Comparison of ENCODE assay signal across 8 mouse cellular contexts in the genomic region with DNA sequence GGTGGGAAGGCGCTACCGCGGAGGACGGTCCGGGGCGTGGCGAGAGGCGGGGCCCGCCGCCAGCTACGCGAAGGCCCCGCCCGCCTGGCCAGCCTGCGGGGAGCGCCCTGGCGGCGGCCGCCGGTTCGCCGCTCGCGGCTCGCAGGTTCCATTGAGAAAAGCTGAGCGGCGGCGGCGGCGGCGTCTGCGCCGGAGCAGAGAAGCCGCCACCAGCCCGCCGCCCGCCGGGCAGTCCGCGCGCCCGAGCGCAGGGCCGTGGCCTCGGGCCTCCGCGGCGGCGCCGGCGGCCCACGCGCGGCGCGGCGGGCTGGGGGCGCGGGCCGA. TPM values are rescaled to one million over a fixed set of nuclear protein-coding genes. Genes with fewer than 3 reads are reported as not detected.
DNase-seq lines count a peak whose midpoint lies in the region; ATAC-seq and TF ChIP-seq lines count a peak whose summit lies in the region.

Zfpm1 (plus strand) TSS at position 107 of the 324 bp plus-strand sequence.

- no peaks in the 10 kb centered on the region for H3K9me3 ChIP-seq in forebrain, embryonic 10.5 days
- no peaks in the 10 kb centered on the region for H3K9me3 ChIP-seq in hindbrain, postnatal 0 days (ENCODE audit: low read length)
- H3K9me3 ChIP-seq in midbrain, embryonic 11.5 days (ENCODE audit: control insufficient read depth, low read length), result no peaks in the 10 kb centered on the region

- DNase-seq in adrenal gland, adult 18-20 months (ENCODE audit: low spot score in 2 of 2), result no peak
- DNase-seq in adrenal gland, adult (ENCODE audit: inconsistent age in 2 of 2, low spot score in 1 of 2), result no peak
- no peak for DNase-seq in forebrain, embryonic 10.5 days (ENCODE audit: extremely low spot score, low spot score)
- DNase-seq in hindbrain, postnatal 0 days (ENCODE audit: low spot score), result no peak
- DNase-seq in midbrain, embryonic 11.5 days (ENCODE audit: low spot score, missing footprints), result peak; percentile 99
- DNase-seq in cerebellum, adult 8-10 months, result no peak

- no peak for ATAC-seq in hindbrain, postnatal 0 days
- no peak for ATAC-seq in midbrain, embryonic 11.5 days (ENCODE audit: low FRiP score)
- ATAC-seq in monocyte, adult 5-6 weeks (replicated peaks; ENCODE audit: insufficient number of reproducible peaks, low FRiP score, low TSS enrichment, poor library complexity, severe bottlenecking), result no peak

- H3K79me3 ChIP-seq in C2C12 (ENCODE audit: low read depth), result peaks cover 1% of the 10 kb centered on the region

- H3K4me1 ChIP-seq in forebrain, embryonic 10.5 days, result peaks cover 76% of the 10 kb centered on the region
- peaks cover 16% of the 10 kb centered on the region for H3K4me1 ChIP-seq in hindbrain, postnatal 0 days (ENCODE audit: insufficient read depth, low read length)
- peaks cover 29% of the 10 kb centered on the region for H3K4me1 ChIP-seq in midbrain, embryonic 11.5 days (ENCODE audit: control insufficient read depth, insufficient read depth, low read length)

- peak within 1 kb of the TSS; percentile 99 for H3K4me2 ChIP-seq in hindbrain, postnatal 0 days (ENCODE audit: low read depth, low read length)
- H3K4me2 ChIP-seq in midbrain, embryonic 11.5 days, result peak within 1 kb of the TSS; percentile 81

- H3K9ac ChIP-seq in hindbrain, postnatal 0 days (replicated peaks; ENCODE audit: low read length), result peak within 1 kb of the TSS; percentile 78
- peak within 1 kb of the TSS; percentile 69 for H3K9ac ChIP-seq in midbrain, embryonic 11.5 days (ENCODE audit: low read length)

- peak within 1 kb of the TSS; percentile 51 for H3ac ChIP-seq in C2C12 (ENCODE audit: control insufficient read depth, insufficient read length, low read depth)

- 2% methylated on average over 57 of the region's 60 CpGs for WGBS in forebrain, embryonic 10.5 days
- under 1% methylated on average over 38 of the region's 60 CpGs for WGBS in hindbrain, postnatal 0 days
- 0% methylated on average over 55 of the region's 60 CpGs for WGBS in midbrain, embryonic 11.5 days

- peaks cover 20% of the 10 kb centered on the region for H3K79me2 ChIP-seq in C2C12 (ENCODE audit: control insufficient read depth, insufficient read depth)

- H3K36me3 ChIP-seq in C2C12 (ENCODE audit: control insufficient read depth, insufficient read depth), result no peaks in the 10 kb centered on the region
- no peaks in the 10 kb centered on the region for H3K36me3 ChIP-seq in forebrain, embryonic 10.5 days (replicated peaks)
- H3K36me3 ChIP-seq in hindbrain, postnatal 0 days (ENCODE audit: insufficient read depth, low read length), result no peaks in the 10 kb centered on the region
- H3K36me3 ChIP-seq in midbrain, embryonic 11.5 days (ENCODE audit: control insufficient read depth, insufficient read depth, low read length), result no peaks in the 10 kb centered on the region

- H3K27ac ChIP-seq in forebrain, embryonic 10.5 days, result peak within 1 kb of the TSS; percentile 88
- H3K27ac ChIP-seq in hindbrain, postnatal 0 days, result peak within 1 kb of the TSS; percentile 82
- peak within 1 kb of the TSS; percentile 50; the same call in 1 of the 2 replicates for H3K27ac ChIP-seq in midbrain, embryonic 11.5 days (ENCODE audit: low read depth, low read length)

- peak within 1 kb of the TSS; percentile 44 for H3K4me3 ChIP-seq in C2C12 (ENCODE audit: insufficient read depth, poor library complexity, severe bottlenecking)
- peak within 1 kb of the TSS; percentile 69 for H3K4me3 ChIP-seq in forebrain, embryonic 10.5 days
- peak within 1 kb of the TSS; percentile 77 for H3K4me3 ChIP-seq in hindbrain, postnatal 0 days (ENCODE audit: low read length)
- H3K4me3 ChIP-seq in midbrain, embryonic 11.5 days (ENCODE audit: low read depth, low read length), result peak within 1 kb of the TSS; percentile 53

- no peaks in the 10 kb centered on the region for H3K27me3 ChIP-seq in C2C12 (ENCODE audit: control insufficient read depth, insufficient read depth, insufficient read length)
- peaks cover 61% of the 10 kb centered on the region for H3K27me3 ChIP-seq in forebrain, embryonic 10.5 days (ENCODE audit: poor library complexity, severe bottlenecking)
- no peaks in the 10 kb centered on the region for H3K27me3 ChIP-seq in hindbrain, postnatal 0 days (ENCODE audit: insufficient read depth, low read length)
- peaks cover 35% of the 10 kb centered on the region for H3K27me3 ChIP-seq in midbrain, embryonic 11.5 days (ENCODE audit: control insufficient read depth, insufficient read depth, low read length)

- TF ChIP-seq CTCF in C2C12 (IDR thresholded peaks at IDR 0.05; ENCODE audit: control insufficient read depth, insufficient read depth, insufficient read length), result no peak
- TF ChIP-seq CTCF in hindbrain, postnatal 0 days (IDR thresholded peaks at IDR 0.05; ENCODE audit: low read depth), result no peak

TF ChIP-seq in C2C12, 6 proteins besides CTCF, POLR2A, EP300 and RAD21:
- TF ChIP-seq USF1 (IDR thresholded peaks at IDR 0.05; ENCODE audit: low read depth) (no peak), MAX (IDR thresholded peaks at IDR 0.05) (no peak), FOSL1 (IDR thresholded peaks at IDR 0.05; ENCODE audit: insufficient read depth, low read length, poor library complexity, severe bottlenecking) (no peak), CEBPB (IDR thresholded peaks at IDR 0.05; ENCODE audit: low read depth) (no peak), MYOG (IDR thresholded peaks at IDR 0.05; ENCODE audit: control insufficient read depth, extremely low read depth, insufficient read length) (no peak), MYOD1 (IDR thresholded peaks at IDR 0.05; ENCODE audit: control insufficient read depth, insufficient read length, low read depth) (no peak)

RNA-seq across cellular contexts. Expression of gene Zfpm1, which starts in this region (rescaled TPM):
- total RNA-seq in adrenal gland, adult 18-20 months (2021), result 10 to 100 TPM; 11.8 to 14.2 TPM
- polyA plus RNA-seq in C2C12 (2012; fragmentation: generic; extraction: Trizol), result 20.7 TPM
- polyA plus RNA-seq in forebrain, embryonic 10.5 days (2016; fragmentation: Nextera tagmentation; extraction: Ambion mirVana), result 0.82 and 0.88 TPM in 2 replicates
- 28.0 and 37.6 TPM in 2 replicates for total RNA-seq in hindbrain, postnatal 0 days (2014; rRNA removed)
- polyA plus RNA-seq in hindbrain, postnatal 0 days (2015; fragmentation: Nextera tagmentation; extraction: Ambion mirVana), result 1.5 and 2.0 TPM in 2 replicates
- polyA plus RNA-seq in midbrain, embryonic 11.5 days (2014; fragmentation: Nextera tagmentation; extraction: Ambion mirVana), result 1.6 and 1.8 TPM in 2 replicates
- total RNA-seq in monocyte, adult 5-6 weeks (2017), result 7.9 to 23.3 TPM (median 10.3 TPM) in 3 replicates
